Mouse (Mus musculus) CD4-positive, CD25-positive, alpha-beta regulatory T cell, adult 4 months (primary cell): ENCODE measurements around the gene Pik3cd. TPM values are rescaled to one million over a fixed set of nuclear protein-coding genes. Genes with fewer than 3 reads are reported as not detected.

ENCODE experiments used
- ATAC-seq: one replicate; pipeline ENCODE4 v1.8.0; 2017
- polyA plus RNA-seq, 2 experiments: library from polyadenylated mRNA; unstranded; fragments of 100-300 nt; shearing (Covaris generic); gene quantifications; one replicate each; pipeline ENCODE4 v1.2.1; 2017

Gene Pik3cd
- polyA plus RNA-seq, 2 experiments from 2014 or later: 102 to 179 TPM

DNA sequence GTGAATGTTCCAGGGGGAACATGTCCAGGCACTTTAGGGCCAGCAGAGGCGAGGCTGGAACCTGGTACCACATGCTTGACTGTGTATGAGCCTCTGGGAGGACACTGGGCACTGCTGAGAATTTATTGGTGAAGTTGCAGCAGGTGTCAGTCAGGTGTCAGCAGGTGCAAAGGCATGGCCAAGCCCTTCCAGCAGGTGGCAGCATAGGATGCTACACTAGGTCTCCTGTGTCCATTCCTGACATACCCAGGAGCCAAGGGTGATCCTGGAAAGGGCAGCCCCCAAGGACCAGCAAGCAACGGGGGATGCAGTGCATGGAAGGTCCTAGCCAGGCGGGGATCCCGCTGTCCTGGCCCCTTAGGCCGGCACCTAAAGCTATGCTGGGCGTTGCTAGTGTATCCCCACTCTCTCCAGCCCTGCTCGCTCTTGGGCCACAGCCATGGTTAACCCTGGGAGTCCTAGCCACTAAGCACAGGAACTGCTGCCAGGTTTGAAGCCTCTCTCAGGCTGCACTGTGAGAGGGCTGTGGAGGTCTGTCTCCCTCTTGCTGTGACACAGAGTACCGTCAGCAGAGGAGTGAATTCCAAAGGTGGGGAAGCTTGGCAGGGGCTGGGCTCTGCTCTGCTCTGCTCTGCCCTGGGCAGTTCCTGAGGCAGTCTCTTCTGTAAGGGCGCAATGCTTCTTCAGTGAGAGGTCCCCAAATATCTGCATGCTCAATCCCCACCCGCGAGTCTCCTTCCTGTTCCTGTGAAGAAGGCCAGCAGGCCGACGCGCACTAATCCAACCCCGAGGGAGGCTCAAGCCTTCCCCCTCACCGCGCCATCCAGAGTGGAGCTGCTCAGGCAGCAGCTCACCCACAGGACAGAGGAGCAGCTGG is 21.7 kb upstream of the Pik3cd start:
- ATAC-seq: peak; percentile 60

DNA sequence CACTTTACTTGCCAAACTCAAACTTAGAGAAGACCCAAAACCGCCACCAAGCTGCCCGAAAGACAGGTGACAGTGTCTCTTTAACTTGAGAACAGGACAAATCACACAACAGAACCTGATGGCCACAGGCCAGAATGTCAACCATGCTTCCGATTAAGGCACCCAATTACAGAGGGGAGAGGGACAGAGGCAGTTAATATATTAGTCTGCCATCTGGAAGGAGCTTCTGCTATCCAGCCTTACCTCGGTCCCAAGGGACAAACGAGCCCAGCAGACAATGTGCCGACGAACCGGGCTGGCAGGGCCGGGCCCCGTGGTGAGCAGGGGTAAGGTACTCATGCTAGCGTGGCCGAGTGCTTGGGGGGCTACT is 20.6 kb upstream of the Pik3cd start:
- ATAC-seq: no peak

DNA sequence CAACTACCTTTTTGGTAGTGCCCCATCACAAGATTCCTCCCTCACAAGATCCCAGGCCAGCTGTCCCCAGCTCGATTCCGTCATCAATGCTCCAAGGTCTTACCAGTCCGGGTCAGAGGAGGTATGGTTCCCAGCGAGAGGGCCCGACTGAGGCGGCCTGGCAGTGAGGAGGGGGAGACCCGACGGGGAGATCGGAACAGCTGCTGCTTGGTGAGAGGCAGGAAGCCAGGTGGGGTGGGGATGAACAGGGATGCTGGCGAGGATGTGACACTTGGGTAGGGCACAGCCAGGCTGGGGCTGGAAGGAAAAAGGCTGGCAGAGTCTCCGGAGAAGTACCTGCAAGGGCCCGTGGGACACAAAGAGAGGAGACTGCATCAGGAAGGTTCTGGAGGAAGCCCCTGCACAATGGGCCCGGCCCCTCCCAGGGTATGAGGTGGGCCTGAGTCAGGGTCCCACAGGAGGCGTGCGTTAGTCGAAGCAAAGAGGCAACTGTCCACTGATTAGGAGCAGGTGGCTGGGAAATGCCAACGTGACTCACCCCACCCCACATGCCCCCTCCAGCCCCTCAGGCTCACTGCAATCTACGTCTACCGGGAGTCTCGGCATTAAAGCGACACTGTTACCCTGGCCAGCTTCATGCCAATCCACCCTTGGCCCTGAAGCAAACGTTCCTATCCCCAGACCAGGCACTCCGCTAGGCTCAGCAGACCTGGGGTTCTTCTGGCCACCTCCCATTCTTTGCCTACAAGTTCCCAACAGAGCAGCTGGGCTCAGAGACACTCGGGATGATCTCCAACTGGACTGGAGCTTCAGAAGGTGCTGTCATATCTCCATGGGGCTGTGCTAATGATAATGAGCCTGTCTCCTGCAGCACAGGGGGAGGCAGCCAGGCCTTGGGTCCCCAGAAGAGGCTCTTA is 20.0 kb upstream of the Pik3cd start:
- ATAC-seq: no peak

DNA sequence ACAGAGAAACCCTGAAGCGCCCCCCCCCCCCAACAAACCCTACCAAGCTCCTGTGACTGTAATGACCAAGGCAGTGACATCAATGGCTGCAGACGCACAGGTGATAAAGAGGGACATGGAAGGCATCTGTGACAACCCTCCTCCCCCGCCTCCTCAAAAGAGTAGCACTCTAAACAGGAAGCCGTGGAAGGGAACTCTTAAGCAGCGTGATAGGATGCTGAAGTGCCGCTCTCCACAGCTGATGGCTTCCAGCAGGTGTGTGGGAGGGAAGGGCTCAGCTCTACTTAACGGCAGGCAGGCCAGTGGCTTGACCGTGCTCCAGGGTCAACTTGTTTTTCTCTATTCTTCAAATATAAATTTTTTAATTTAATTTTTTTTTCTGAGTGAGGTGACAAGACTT is 18.8 kb upstream of the Pik3cd start:
- peak; percentile 76 for ATAC-seq

DNA sequence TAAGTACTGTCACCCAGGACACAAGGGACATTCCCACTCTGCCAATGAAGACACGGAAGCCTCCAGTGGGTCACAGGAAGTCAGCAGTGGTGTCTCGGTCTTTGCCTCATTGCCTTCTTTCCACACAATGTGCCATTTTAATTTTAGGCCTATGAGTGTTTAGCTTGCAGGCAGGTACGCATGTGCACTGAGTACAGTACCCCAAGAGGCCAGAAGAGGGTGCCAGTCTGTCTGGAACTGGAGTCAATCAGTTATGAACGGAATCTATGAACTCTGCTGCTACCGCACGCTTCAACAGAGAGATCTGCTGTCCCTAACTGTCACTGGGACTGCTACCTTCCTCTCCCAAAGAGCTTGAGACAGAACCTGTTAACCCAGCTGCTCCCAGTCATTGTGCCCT is 17.3 kb upstream of the Pik3cd start:
- no peak for ATAC-seq

DNA sequence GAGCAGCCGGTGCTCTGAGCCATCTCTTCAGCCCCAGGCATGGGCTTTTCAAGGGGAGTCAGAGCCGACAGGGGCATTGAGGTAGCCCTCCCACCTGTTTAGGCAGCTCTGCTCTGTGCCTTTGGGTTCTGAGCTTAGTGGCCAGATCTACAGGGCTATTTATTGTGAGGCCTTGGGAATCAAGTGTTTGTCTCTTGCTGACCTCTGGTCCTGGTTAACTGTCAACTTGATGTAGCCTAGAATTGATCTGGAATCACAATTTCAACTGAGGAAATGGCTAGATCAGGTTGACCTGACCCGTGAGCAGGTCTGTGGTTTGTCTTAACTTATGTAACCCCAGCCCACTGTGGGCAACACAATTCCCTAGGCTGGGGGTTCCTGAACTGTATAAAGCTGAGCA is 12.2 kb upstream of the Pik3cd start:
- ATAC-seq: no peak

DNA sequence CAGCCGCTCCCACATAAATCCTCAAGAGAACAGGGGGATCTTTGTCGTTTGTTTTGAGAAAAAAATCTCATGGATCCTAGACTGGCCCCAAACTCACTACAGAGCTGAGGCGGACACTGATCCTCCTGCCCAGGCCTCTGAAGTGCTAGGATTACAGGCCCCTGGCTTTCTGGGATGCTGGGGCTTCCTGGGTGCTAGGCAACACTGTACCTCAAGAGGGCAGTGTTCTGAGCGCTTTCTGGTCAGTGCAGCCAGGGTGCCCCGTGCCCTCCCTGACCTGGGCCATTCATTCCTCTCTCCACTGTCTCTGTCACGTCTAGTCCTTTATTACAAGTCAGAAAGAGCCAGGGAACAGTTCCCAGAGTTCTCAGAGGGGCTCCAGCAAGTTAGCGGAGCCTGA is 9.6 kb upstream of the Pik3cd start:
- ATAC-seq: no peak

DNA sequence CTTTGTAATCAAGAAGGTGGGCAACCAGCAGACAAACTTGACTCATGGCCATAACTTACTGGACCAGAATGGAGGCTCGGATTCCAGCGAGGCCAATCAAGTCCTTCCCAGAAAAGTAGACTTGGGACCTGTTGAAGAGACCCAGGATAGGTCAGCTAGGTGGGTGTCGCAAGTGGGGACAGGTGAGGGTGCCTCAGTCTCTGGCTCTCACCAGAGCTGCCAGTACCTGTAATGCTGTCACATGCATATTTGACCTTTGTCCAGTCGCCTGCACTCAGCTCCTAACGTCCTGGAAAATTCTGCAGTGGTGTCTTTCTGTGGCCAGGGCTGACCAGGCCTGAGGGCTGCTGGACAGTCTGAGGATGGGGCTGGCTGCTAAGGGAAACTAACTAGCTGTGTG is 9.1 kb upstream of the Pik3cd start:
- no peak for ATAC-seq

DNA sequence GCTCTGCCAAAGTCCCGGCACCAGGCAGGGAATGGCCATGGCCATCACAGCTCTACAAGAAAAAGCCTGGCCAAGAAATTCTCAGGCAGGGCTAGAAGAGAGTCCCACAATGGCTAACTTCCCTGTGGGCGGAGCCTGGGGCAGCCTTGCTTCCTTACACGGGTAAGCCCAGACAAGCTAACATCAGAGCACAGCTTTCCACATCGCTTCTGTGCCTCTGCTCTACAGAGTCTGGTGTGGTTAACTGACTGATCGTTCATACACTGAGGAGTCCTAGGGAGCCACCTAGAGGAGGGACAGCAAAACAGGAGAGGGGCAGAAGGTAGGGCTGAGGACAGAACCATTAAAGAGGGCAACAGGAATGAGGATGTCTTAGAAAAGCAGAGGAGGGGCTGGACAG is 8.1 kb upstream of the Pik3cd start:
- peak; percentile 99 for ATAC-seq

DNA sequence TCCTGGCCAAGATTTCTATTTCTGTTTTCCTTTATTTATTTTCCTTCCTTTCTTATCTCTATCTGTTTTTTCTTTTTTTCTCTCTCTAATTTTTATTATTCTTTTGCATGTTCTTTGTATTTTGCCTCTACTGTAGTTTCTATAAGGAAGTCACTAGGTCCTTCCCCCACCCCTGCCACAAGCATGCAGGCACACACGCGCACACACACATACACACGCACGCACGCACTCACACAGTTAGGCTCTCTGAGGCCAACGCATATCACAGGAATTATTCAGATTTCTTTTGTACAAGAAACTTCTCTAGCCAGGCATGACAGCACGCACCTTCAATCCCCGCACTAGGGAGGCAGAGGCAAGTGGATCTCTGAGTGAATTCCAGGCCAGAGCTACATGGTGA is 3.6 kb upstream of the Pik3cd start:
- ATAC-seq: no peak

DNA sequence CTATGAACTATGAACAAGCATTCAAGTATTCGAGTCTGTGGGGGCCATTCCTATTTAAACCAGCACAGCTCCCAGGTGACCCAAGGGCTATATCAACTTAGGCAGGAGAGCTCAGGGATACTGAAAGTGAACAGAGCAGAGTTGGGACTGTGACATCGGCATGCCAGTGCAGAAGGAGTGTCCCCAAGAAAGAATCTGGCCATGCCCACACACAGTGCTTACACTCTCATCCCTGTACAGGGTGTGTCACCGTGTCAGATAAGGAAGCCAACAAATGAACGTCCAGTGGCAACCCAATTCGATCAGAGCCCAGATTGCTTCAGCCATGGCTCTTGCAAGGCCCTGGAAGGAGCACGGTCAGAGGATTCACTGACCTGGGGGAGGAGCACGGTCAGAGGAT is 2.9 kb upstream of the Pik3cd start:
- no peak for ATAC-seq

DNA sequence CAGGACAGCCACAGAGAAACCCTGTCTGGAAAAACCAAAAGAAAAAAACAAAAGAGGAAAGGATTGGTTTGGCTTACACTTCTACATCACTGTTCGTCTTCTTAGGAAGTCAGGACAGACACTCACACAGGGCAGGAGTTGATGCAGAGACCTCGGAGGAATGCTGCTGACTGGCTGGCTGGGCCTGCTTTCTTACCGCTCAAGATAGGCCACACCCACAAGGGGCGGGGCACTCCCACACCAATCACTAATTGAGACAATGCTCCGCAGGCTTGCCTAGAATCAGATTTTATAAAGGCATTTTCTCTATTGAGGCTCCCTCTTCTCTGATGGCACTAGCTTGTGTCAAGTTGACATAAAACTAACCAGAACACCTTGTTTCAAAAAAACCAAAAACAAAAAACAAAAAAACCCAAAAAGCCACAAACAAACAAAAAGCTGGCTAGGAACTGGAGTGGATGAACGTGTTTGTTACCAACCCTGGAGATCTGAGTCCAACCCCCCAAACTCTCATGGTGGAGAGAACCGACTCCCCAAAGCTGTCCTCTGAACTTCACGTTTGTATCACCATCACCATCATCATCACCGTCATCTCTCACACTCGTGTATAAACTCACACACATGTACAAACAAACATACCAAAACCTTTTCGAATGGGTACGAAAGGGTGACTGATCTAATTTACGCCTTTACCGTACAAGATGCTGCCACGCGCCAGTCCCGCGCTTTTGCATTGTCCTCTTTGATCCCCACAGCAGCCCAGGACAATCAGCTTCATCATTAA is 753 bp downstream of the Pik3cd start:
- ATAC-seq: peak; percentile 52

DNA sequence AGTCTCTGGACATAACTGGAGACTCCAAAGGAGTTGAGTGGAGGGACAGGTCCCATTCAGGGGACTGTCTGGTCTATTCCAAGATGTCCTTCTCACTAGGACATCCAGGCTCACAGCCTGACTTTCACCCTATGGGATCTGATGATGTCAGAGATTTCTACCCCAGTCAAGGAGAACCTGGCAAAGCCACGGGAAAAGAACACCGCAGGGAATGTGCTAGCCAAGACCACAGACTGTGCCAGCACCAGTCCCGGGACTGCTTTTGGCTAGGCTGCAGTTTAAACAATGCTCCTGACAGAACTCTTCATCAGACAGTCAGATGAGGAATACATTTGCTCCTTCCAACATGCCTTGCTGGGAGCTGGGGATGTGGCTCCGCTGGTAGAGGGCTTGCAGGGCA is 2.4 kb downstream of the Pik3cd start:
- ATAC-seq: no peak

DNA sequence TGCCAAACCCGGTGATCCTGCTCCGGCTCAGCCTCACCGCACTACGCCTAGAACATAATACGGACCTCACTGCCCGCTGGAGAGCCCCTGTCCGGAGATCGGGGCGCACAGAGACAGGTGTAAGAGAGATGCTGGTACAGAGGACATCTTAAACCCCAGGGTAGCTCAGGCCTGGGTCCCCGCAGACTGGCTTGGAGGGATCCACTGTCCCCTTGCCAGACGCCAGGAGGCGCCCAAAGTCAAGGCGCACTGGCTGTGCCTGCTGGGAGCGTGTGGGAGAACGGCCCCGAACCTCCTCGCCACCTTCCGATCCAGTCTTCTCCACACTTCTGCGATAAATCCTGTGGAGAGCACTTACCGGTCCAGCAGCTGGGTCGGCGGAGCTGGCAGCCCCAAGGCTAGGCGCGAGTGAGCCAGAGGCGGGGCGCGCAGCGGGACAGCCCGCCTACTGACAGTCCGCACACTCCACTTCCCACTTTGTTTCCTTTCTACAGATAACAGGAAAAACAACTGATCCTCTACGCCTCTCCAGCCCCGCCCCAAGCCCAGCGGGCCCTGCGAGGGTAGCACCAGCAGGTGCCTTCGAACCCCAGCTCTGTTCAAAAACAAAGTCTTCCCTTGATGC is 4.1 kb downstream of the Pik3cd start:
- peak; percentile 16 for ATAC-seq

DNA sequence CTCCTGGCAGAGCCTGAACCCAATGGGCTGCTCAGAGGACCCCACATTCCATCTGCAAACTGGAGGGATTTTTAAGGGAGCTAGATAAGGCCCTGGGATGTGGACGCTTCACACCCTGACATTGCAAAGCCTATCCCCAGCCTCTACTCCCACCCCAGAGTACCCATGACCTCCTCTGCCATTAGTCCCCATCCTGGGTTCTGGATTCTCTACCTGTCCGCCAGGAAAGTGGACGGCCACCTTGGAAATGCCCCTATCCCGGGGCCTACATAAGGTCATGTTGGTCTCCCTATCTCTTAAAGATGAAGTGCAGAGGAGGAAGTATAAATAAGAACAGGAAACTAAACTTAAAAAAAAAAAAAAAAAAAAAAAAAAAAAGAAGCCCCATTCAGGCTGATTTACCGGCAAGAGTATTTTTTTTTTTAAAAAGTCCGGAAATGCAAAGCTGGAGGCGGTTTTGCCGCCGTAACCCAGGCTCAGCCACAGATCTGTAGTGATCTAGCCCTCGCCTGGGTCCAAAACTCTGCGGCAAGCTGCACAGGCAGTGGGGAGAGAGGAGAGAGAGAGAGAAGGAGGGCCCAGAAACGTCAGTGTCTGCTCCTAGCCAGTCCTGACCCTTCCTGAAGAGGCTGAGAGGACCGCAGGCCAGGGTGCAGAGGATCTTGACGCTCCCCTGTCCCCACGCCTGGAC is 4.7 kb downstream of the Pik3cd start:
- peak; percentile 50 for ATAC-seq

DNA sequence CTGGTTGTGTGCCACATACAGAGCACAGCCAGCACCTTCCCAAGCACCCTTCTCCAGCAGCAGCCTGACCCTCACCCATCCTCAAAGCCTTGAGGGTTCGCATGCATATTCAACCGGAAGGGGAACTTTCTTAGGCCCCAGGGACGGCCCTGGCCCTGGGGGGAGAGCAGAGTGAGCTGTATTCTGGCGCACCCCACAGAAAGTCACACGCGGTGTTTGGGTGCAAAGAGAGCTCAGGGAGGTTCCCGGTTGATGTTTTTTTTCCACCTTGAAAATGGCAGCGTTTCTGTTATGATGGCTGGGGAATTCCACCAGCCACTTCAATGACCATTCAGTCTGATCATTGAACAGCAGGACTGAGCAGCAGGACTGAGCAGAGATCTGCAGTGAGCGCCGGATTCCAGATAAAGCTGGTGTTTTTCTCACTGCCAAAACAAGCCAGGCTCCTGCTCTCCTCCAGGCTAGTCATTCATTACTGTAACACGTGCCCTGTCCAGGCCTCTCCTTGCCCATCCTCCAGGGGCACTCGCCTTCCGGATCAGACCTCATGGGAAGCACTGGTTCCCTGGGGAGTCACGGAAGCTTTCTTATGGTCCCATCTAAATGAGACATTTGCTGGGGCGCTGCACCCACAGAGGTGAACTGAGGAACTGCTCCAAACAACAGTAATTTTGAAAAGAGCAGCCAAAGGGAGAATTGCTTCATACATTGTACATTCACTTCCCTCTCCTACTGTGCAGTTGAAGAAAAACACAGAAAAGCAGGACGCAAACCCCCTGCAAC is 6.0 kb downstream of the Pik3cd start:
- ATAC-seq: peak; percentile 36

DNA sequence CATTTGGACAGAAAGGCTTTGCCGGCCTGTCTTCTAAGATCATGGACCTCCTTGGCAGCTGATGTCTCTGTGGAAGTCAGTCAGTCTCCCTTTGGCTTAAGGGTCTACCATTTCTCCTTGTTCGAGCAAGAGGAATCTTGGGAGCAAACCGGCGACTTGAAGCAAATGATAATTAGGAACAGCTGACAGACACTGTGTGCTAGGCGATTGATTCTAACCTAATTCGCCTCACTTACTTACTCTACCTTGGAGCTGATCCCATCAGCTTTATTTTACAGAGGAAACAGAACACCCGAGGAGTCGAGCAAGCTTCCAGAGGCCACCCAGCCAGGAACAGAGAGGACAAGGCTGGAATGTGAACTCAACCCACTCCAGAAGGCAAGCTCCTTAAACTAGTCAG is 11.0 kb downstream of the Pik3cd start:
- ATAC-seq: no peak

DNA sequence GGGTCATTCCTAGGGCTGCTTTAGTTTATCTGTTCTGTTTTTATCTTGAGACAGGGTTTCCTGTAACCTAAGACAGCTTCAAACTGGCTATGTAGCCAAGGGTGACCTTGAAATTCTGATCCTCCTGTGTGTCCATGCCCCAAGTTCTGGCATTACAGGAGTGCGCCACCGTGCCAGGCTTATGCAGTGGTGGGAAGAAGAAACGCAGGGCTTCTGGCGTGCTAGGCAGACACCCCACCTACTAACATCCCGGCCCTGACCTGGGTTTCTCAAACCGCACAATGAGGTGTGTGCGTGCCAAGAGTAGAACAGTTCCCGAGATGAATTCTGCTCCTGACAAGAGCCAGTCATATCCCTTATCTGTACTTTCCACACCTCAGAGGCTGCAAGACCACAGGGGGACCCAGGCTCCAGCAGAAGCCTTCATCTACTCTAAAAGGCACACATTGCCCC is 11.5 kb downstream of the Pik3cd start:
- ATAC-seq: no peak

DNA sequence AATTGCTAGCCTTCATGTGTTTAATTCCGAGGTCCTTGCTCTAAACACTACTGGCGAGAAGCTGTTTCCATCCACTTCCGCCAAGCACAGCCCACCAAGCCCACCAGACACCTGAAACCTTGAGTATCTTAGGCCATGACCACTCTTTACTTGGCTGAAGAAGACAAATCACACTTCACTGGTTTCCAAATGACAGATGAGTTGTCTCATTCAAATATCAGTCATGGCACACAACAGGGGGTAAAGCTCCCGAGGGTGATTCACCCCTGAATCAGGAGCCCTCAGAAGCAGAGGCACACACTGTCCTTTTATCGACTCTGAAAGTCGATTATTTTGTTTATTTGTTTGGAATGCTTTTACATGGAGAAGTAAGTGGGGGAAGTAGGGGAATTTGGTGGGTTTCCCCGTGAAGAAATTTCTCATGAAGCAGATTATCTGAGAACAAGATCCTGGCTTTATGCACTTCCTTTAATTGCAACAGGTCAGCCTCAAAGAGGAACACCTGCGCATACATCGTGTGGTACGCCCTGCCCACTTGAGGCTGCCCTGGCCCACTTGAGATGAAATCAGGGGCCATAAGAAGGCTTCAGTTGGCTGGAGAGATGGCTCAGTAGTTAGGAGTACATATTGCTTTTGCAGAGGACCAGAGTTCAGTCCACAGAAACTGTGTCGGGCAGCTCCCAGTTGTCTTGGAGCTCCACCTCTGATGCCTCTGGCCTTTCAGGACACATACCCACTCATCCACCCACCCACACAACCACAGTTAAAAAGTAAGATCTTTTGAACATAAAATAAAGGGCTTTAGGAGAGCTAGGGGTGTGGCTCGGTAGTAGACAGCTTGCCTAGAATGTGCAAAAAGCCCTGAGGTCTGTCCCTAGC is 12.3 kb downstream of the Pik3cd start:
- ATAC-seq: peak; percentile 20

DNA sequence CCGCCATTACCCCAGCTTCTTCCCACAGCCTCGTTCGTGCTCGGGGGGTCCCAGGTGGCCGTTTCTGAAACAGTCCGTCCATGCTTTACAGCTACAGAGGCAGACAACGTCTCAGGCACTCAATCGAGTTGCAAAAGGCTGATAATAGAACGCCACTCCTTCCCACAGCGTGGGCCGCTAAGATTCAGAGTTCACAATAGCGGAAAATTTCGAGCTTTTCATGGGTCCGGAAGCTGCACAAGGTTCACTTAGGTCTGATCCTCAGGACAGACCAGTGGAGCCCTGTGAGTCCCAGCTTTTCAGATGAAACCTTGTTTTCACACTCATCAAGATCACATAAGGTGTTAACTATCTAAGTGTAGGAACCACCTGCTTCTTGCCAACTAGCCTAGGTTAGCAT is 13.5 kb downstream of the Pik3cd start:
- ATAC-seq: no peak
